Mouse (Mus musculus) erythroblast, embryonic 14.5 days (primary cell): Measurements from ENCODE around the gene Hcfc1.

Source experiments
- GATA1 ChIP-seq: IDR thresholded peaks from 2 replicates; pipeline ENCODE4 v1.6.1; 2012; ENCODE audit warnings: low read length, inconsistent platforms, mixed read lengths
- TAL1 ChIP-seq: IDR thresholded peaks from 3 replicates; pipeline ENCODE4 v1.6.1; 2012; ENCODE audit warnings: low read length, inconsistent platforms, mixed read lengths

DNA sequence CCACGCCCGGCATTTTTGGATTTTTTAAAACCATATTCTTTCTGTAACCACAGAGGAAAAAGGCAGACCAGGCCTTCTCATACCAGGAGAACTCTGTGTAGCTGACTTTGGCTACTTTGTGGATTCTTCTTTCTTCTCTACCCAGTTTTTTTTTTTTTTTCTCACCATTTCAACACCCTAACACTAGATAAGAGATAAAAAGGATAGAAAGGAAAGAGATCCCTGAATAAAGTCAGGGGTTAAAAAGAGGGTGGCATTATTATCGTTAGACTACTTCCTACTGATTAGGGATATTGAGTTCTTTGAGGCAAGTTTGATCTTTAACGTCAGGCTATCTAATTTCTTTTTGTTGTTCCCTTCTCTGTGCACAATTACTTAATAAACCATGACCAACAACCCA, 6.6 kb upstream of the Hcfc1 start:
- no peak for TF ChIP-seq GATA1
- TF ChIP-seq TAL1: no peak
